Mouse (Mus musculus) layer of hippocampus, postnatal 14 days (tissue): ENCODE measurements at regions not wholly inside any gene's neighbourhood (a gene's known extent, or its start where the extent isn't known, plus 50 kb on each side); places are given as distances from the start of the nearest gene placed in this dataset.

Source experiments
- microRNA-seq, 2 experiments: library from miRNA; unstranded; fragments of <30 nt; microRNA quantifications; one replicate each; pipeline ENCODE4 v1.2.0; 2021

Small RNA genes in the stretch of these regions (microRNA-seq; reads per million reads assigned to microRNA genes)
- 0 reads per million in 2 experiments for gene Gm44319
